Mouse (Mus musculus) urinary bladder, postnatal 36 days (tissue): Measurements from ENCODE around the gene Map4k5.

Source experiments
- DNase-seq, 2 experiments: peaks; one replicate each; pipeline ENCODE4 v3.0.0; 2022; ENCODE audit warnings: low spot score in 2 of 2, mixed read lengths in 1 of 2

Gene Map4k5

GRCm38 (mm10) chr12:69892371-69893251, at the start of gene Map4k5, which contains the start of gene Atl1:
Map4k5 (minus strand) TSS chr12:69893200.
Atl1 (plus strand) TSS chr12:69892614.
- peak; percentile 82 to 89 for DNase-seq

- no peak for DNase-seq
These were observed 48.8 kb upstream of the Map4k5 start for GRCm38 (mm10) chr12:69941655-69942329.

- DNase-seq, result no peak
These were observed 46.3 kb upstream of the Map4k5 start for GRCm38 (mm10) chr12:69939291-69939690.

- no peak for DNase-seq
These were observed 44.7 kb upstream of the Map4k5 start for GRCm38 (mm10) chr12:69937731-69938130.

GRCm38 (mm10) chr12:69926716-69927115, 33.7 kb upstream of the Map4k5 start:
- DNase-seq, result no peak

- no peak for DNase-seq
These were observed 31.0 kb upstream of the Map4k5 start for GRCm38 (mm10) chr12:69924012-69924411.

- DNase-seq, result no peak
These were observed 30.6 kb upstream of the Map4k5 start for GRCm38 (mm10) chr12:69923603-69924002.

GRCm38 (mm10) chr12:69923128-69923527, 30.1 kb upstream of the Map4k5 start:
- no peak for DNase-seq

GRCm38 (mm10) chr12:69922099-69922498, 29.1 kb upstream of the Map4k5 start:
- no peak for DNase-seq

GRCm38 (mm10) chr12:69917870-69918269, 24.9 kb upstream of the Map4k5 start:
- DNase-seq, result no peak

GRCm38 (mm10) chr12:69912737-69913136, 19.7 kb upstream of the Map4k5 start:
- DNase-seq, result no peak

GRCm38 (mm10) chr12:69911906-69912305, 18.9 kb upstream of the Map4k5 start:
- no peak for DNase-seq

- no peak for DNase-seq
These were observed 15.5 kb upstream of the Map4k5 start for GRCm38 (mm10) chr12:69908511-69908900.

- no peak for DNase-seq
These were observed 14.9 kb upstream of the Map4k5 start for GRCm38 (mm10) chr12:69907667-69908510.

GRCm38 (mm10) chr12:69904991-69905390, 12.0 kb upstream of the Map4k5 start:
- no peak for DNase-seq

GRCm38 (mm10) chr12:69898119-69898518, 5.1 kb upstream of the Map4k5 start:
- DNase-seq, result no peak

GRCm38 (mm10) chr12:69895046-69895445, 2.0 kb upstream of the Map4k5 start:
- DNase-seq, result no peak

- DNase-seq, result no peak
These were observed 927 bp upstream of the Map4k5 start for GRCm38 (mm10) chr12:69893927-69894326.

- no peak for DNase-seq
These were observed 1.3 kb downstream of the Map4k5 start for GRCm38 (mm10) chr12:69891721-69892120.

GRCm38 (mm10) chr12:69890476-69890875, 2.5 kb downstream of the Map4k5 start:
- DNase-seq, result no peak

GRCm38 (mm10) chr12:69890051-69890450, 2.9 kb downstream of the Map4k5 start:
- no peak for DNase-seq

GRCm38 (mm10) chr12:69888345-69888744, 4.7 kb downstream of the Map4k5 start:
- DNase-seq, result no peak
